Mouse (Mus musculus): ENCODE results near the gene Map4. TPM values are rescaled to one million over a fixed set of nuclear protein-coding genes. Genes with fewer than 3 reads are reported as not detected.
"Not testable (repeated sequence)": the region's sequence is repeated elsewhere in the genome, so short reads cannot be mapped to it uniquely, and the experiment has no call there.

Gene Map4
- polyA plus RNA-seq, 1 experiment from 2014 or later = 62.0 TPM

DNA sequence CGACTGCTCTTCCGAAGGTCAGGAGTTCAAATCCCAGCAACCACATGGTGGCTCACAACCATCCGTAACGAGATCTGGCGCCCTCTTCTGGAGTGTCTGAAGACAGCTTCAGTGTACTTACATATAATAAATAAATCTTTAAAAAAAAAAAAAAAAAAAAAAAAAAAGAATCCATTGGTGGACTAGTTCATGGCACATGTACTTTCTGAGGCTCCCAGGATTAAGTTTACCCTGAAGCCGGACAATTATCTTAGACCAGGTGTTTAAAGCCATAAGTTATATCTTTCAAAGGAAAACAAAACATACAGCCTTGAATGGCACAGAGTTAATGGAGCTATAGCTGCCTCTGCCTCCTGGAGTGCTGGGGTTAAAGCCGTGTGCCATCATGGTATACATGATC lies 145.2 kb downstream of the Map4 start:
- H3K4me1 ChIP-seq; ATAC-seq (replicated peaks; ENCODE audit: low FRiP score); H3K9me3 ChIP-seq (replicated peaks); H3K4me2 ChIP-seq; H3K9ac ChIP-seq; H3K4me3 ChIP-seq (replicated peaks); H3K27me3 ChIP-seq; H3K27ac ChIP-seq: not testable (repeated sequence)
- peaks cover 85% of the 10 kb centered on the region for H3K36me3 ChIP-seq
- WGBS = 82% methylated on average over 4 of the region's 7 CpGs

DNA sequence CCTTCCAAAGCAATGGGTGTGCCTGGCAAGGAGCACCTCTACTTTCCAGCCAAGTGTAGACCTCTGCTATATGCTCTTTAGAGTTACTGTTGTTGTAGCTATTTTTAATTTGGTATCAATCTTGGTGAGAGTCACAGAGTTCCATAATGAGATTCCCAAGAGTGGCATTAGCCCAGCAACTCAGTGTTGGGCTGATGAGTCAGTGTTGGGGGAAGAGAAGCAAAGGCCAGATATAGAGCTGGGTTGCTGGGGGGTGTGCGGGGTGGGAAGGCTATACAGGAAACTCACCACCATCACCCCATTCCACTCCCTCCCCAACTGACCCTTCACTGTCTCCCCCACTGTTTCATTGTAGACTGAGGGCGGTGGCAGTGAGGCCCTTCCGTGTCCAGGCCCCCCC lies 149.8 kb downstream of the Map4 start:
- H3K4me1 ChIP-seq = no peaks in the 10 kb centered on the region
- H3K27me3 ChIP-seq = no peaks in the 10 kb centered on the region
- WGBS = 91% methylated on average over 3 of the region's 3 CpGs
- no peaks in the 10 kb centered on the region for H3K9me3 ChIP-seq (replicated peaks)
- H3K4me2 ChIP-seq = no peak overlapping the region
- H3K36me3 ChIP-seq = peaks cover 94% of the 10 kb centered on the region
- no peak overlapping the region for H3K27ac ChIP-seq
- no peak for ATAC-seq (replicated peaks; ENCODE audit: low FRiP score)
- H3K9ac ChIP-seq = no peak overlapping the region
- no peak overlapping the region for H3K4me3 ChIP-seq (replicated peaks)

DNA sequence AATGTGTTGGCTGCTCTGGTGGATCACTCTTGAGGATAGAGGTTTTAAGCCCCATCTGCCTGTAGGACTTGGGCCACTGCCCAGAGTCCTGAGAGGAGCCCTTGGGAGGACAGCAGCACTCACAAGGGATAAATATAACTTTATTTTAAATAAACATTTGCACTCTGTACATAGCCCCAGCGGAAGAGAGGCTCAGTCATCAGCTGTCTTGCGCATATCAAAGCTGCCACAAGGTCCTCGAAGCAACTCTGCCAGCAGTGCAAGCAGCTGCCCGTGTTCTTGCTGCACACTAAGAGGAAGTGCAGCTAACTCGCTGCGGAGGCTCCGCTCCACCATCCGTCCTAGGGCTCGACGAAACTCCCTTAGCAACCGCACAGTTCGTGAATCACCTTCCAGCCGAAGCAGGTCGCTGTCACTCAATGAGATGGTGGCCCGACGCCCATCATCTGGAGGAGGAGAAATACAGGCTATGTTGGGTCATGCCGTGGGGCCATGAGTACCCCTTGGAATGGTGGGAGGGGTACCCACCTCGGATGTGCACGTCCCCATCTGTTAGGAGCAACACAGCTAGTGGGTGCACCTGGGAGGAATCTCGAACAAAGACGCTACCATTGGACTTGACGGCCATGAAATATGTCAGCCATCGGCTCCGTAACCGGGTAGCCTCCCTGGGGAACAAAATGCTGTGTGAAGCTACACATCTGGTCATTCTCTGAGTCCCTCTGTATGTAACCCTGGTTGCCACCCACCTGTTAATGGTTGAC lies 153.1 kb downstream of the Map4 start:
- 80% methylated on average over 25 of the region's 25 CpGs for WGBS
- H3K9me3 ChIP-seq (replicated peaks) = no peaks in the 10 kb centered on the region
- H3K4me1 ChIP-seq = no peaks in the 10 kb centered on the region
- no peak overlapping the region for H3K9ac ChIP-seq
- no peak overlapping the region for H3K4me2 ChIP-seq
- no peak overlapping the region for H3K27ac ChIP-seq
- no peaks in the 10 kb centered on the region for H3K27me3 ChIP-seq
- H3K4me3 ChIP-seq (replicated peaks) = no peak overlapping the region
- ATAC-seq (replicated peaks; ENCODE audit: low FRiP score) = 0 out of 2 replicates have a peak, but pooled peaks have one; percentile 35
- peaks cover 99% of the 10 kb centered on the region for H3K36me3 ChIP-seq

DNA sequence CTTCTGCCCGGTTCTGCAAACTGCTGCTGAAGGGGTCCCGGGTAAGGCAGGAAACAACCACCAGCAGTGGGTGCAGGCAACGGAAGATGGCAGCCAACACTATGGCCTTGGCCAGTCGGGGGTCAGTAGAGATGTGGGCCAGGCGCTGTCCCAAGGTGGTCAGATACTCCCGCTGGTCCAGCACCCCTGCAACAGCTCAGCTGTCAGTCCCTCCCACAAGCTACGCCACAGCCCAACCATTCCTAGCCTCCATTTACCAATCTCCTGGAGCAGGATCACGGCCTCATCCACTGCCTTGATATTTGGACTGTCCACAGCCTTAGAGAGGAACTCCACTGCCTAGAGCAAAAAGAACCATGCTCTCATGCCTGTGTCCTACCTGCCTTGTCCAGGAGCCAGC lies 154.4 kb downstream of the Map4 start:
- Histone ChIP-seq H3K27me3 (no peaks in the 10 kb centered on the region), H3K36me3 (peaks cover 99% of the 10 kb centered on the region), H3K9ac (no peak overlapping the region), H3K9me3 (replicated peaks) (no peaks in the 10 kb centered on the region), H3K27ac (no peak overlapping the region), H3K4me2 (no peak overlapping the region), H3K4me1 (no peaks in the 10 kb centered on the region), H3K4me3 (replicated peaks) (no peak overlapping the region)
- 88% methylated on average over 8 of the region's 8 CpGs for WGBS
- no peak for ATAC-seq (replicated peaks; ENCODE audit: low FRiP score)

DNA sequence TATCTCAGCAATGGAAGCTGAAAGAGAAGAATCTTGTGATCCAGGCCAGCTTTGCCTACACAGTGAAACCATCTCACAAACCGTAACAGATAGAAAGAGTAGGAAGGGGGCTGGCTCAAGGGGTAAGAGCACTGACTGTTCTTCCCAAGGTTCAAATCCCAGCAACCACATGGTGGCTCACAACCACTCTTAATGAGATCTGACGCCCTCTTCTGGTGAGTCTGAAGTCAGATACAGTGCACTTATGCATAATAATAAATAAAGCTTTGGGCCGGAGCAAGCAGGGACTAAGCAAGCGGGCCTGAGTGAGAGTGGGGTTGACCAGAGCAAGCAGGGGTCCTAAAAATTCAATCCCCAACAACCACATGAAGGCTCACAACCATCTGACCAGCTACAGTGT lies 162.0 kb downstream of the Map4 start:
- Histone ChIP-seq H3K27ac (no peak overlapping the region), H3K36me3 (peaks cover 97% of the 10 kb centered on the region), H3K9ac (no peak overlapping the region), H3K4me1 (no peaks in the 10 kb centered on the region), H3K4me3 (replicated peaks) (no peak overlapping the region), H3K4me2 (no peak overlapping the region), H3K9me3 (replicated peaks) (no peaks in the 10 kb centered on the region), H3K27me3 (no peaks in the 10 kb centered on the region)
- ATAC-seq (replicated peaks; ENCODE audit: low FRiP score) = no peak
- WGBS = 86% methylated on average over 4 of the region's 4 CpGs

DNA sequence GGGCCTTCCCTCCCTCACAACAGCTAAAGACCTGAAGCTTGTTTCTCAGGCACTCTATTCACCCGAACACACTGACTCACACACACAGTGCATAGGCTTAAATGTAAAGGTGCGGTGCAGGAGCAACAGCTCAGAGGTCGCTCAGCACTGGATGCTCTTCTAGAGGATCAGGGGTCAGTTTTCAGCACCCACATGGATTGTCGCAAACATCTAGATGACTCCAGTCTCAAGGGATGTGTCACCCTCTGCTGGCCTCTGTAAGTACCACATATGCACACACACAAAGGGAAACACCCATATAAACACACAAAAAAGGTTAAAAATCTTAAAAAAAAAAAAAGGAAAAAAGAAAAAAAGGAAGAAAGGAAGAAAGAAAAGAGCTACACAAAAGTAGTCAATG lies 163.5 kb downstream of the Map4 start:
- H3K4me1 ChIP-seq = no peaks in the 10 kb centered on the region
- H3K4me3 ChIP-seq (replicated peaks) = no peak overlapping the region
- no peaks in the 10 kb centered on the region for H3K27me3 ChIP-seq
- ATAC-seq (replicated peaks; ENCODE audit: low FRiP score) = no peak
- no peak overlapping the region for H3K27ac ChIP-seq
- no peaks in the 10 kb centered on the region for H3K9me3 ChIP-seq (replicated peaks)
- no peak overlapping the region for H3K9ac ChIP-seq
- WGBS = 96% methylated on average over 4 of the region's 4 CpGs
- H3K36me3 ChIP-seq = peaks cover 97% of the 10 kb centered on the region
- H3K4me2 ChIP-seq = no peak overlapping the region

DNA sequence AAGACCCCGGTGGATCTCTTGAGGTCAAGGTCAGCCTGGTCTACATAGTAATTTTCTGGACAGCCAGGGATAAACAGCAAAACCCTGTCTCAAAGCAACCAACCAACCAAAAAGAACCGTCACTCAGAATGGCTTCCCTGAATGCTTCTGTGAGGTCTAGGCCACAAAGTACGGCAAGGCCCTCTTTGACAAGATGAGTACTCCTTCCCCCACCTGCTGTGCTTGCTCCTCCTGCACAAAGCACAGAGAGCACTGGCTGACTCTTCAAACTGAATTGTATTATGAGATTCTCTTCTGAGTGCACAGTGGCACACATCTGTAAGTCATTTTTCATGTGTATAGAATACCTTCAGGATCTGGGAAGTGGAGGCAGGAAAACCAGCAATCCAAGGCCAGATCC lies 166.5 kb downstream of the Map4 start:
- Histone ChIP-seq H3K4me1 (peaks cover 7% of the 10 kb centered on the region), H3K4me3 (replicated peaks) (no peak overlapping the region), H3K27me3 (no peaks in the 10 kb centered on the region), H3K36me3 (peaks cover 82% of the 10 kb centered on the region), H3K27ac (no peak overlapping the region), H3K9ac (no peak overlapping the region), H3K4me2 (no peak overlapping the region), H3K9me3 (replicated peaks) (no peaks in the 10 kb centered on the region)
- 95% methylated on average over 3 of the region's 3 CpGs for WGBS
- ATAC-seq (replicated peaks; ENCODE audit: low FRiP score) = no peak

DNA sequence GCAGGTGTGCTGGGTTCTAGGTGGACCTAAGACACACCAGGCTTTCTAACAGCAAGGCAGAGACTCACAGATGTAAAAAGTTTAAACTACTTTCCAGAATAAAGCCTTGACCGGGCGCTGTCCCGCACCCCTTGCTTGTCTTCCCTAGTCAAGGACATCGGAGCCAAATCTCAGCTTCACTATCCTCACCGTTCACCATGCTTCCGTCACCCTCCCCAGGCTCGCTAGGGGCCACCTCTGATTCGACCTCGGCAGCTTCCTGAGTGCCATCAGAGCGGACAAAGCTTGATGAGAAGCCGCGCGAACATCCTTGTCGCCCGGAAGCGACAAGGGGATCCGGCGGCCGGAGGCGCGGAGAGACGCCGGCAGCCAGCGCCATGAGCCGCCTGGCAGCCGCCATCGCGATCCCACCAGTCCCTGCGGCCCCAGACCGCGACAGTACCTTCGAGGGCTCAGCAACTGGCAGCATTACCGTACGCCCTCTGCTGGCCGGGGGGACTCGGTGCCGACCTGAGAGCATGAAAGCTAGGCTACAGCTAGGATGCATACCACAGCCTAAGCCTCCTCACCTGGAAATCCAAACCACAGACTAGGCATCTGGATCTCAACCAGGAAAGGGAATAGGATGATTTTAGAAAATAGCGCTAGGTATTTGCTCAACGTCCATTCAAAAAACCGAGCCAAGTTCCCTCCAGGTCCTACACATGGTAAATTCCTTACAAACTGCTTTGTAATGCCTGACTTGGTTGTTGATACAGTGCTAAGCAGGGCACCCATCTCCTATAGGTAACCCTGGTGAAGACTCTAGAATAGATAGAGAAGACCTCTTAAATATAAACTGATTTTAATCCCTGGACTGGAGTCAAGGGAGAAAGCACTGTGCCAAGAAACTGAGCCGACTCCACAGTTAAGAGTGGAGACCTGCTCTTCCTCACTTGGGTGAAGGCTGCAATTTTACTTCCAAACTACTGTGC lies 169.7 kb downstream of the Map4 start:
- peaks cover 7% of the 10 kb centered on the region for H3K4me1 ChIP-seq
- H3K27me3 ChIP-seq = no peaks in the 10 kb centered on the region
- peak overlapping the region; percentile 78 for H3K27ac ChIP-seq
- H3K9ac ChIP-seq = peak overlapping the region; percentile 81
- peaks cover 84% of the 10 kb centered on the region for H3K36me3 ChIP-seq
- peak overlapping the region; percentile 97 for H3K4me3 ChIP-seq (replicated peaks)
- WGBS = 3% methylated on average over 41 of the region's 41 CpGs
- H3K4me2 ChIP-seq = peak overlapping the region; percentile 77
- peak; percentile 96 for ATAC-seq (replicated peaks; ENCODE audit: low FRiP score)
- H3K9me3 ChIP-seq (replicated peaks) = no peaks in the 10 kb centered on the region

DNA sequence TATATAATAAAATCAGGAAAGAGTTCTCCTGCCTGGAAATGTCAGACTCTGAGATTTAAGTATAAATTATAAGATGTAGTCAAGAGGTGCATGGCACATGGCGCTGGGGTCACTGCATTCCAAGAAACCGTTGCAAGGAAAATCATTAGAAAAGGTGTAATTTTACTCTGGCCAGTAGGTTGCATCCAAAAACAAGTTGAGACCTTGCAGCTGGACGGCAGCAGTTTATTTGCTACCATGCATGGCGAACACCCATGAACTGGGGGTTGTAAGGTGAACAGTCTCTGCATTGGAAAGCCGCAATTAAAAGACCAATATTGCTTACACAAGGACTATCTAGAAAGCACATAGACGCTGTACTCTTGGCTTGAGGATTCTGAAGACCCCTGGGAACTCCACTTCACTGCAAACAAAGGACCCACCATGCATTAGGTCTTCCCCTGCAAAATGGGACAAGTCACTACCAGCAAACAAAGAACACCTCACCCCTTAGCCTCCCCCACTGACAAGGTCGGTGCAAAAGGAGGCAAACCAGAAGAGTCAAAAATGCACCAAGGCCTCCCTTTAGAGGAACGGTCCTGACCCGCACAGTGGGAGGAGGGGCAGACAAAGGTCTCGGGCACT lies 185.2 kb downstream of the Map4 start:
- peak overlapping the region; percentile 70 for H3K9ac ChIP-seq
- H3K4me1 ChIP-seq = peaks cover 24% of the 10 kb centered on the region
- H3K27ac ChIP-seq = peak overlapping the region; percentile 98
- H3K36me3 ChIP-seq = peaks cover 36% of the 10 kb centered on the region
- no peaks in the 10 kb centered on the region for H3K27me3 ChIP-seq
- peak overlapping the region; percentile 80 for H3K4me3 ChIP-seq (replicated peaks)
- no peaks in the 10 kb centered on the region for H3K9me3 ChIP-seq (replicated peaks)
- peak overlapping the region; percentile 74 for H3K4me2 ChIP-seq
- 3% methylated on average over 10 of the region's 10 CpGs for WGBS
- peak; percentile 9; the same call in 1 of the 2 replicates for ATAC-seq (replicated peaks; ENCODE audit: low FRiP score)

DNA sequence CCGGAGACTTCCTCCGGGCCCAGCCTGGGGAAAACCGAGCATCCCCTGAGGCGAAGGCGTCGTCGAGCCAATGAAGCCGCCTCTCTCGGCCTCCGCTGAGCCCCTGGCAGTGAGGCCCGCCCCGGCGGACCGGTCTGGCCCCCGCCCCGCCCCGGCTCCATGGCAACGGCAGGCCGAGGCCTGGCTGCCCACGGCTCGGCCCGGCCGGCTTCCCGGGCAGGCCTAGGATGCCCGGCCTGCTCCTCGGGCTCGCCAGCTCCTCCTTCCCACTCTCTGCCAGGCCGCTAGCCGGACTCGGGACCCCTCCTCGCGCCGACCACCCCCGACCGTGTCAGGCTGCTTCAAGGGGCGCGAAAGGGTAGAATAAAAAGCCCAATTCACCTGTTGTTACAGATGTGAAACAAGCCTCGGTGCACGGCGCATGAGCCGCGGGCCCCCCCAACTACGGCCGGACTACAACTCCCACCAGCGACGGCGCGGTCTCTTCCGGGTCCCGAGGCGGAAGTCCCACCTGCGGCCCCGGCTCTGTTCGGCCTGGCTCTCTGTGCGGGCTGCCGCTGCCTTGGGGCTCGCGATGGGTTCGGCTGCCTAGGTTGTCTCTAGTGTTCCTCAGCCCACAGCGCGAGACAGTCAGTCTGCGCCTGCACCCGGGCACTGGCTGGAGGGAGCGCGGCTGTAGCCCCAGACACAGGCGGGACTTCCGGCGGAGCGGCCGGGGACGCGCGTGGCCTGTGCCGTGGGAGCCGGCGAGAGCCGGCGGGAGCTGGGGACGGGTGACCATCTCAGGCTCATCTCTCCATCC lies 185.9 kb downstream of the Map4 start, which contains the start of gene Smarcc1:
Smarcc1 (plus strand) TSS at position 732 of the 802 bp plus-strand sequence.
- peak within 1 kb of the TSS; percentile 70 for H3K9ac ChIP-seq
- peak; percentile 96 for ATAC-seq (replicated peaks; ENCODE audit: low FRiP score)
- peak within 1 kb of the TSS; percentile 80 for H3K4me3 ChIP-seq (replicated peaks)
- no peaks in the 10 kb centered on the region for H3K27me3 ChIP-seq
- peaks cover 25% of the 10 kb centered on the region for H3K4me1 ChIP-seq
- H3K9me3 ChIP-seq (replicated peaks) = no peaks in the 10 kb centered on the region
- H3K36me3 ChIP-seq = peaks cover 29% of the 10 kb centered on the region
- peak within 1 kb of the TSS; percentile 74 for H3K4me2 ChIP-seq
- H3K27ac ChIP-seq = peak within 1 kb of the TSS; percentile 98
- WGBS = 1% methylated on average over 79 of the region's 79 CpGs

DNA sequence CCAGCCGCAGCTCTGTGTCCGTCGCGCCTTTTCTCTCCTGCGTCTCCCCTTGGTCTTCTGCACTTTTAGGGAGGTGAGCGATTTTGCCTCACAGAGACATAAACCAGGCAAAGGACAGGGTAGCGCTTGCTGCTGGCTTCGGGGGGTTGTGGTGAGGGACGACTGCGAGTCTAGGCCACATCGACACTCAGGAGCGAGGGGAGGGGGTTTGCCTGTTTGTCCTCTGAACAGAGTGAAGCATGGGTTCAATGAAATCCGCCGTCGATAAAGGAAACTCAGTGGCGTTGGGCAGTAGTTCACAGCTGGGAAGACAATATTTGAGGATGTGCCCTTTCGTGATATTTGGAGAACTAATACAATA lies 186.5 kb downstream of the Map4 start, which contains the start of gene Dhx30:
Dhx30 (minus strand) TSS at position 52 of the 361 bp plus-strand sequence.
- H3K27me3 ChIP-seq = no peaks in the 10 kb centered on the region
- H3K4me3 ChIP-seq (replicated peaks) = peak within 1 kb of the TSS; percentile 80
- peaks cover 25% of the 10 kb centered on the region for H3K4me1 ChIP-seq
- WGBS = under 1% methylated on average over 17 of the region's 17 CpGs
- peak within 1 kb of the TSS; percentile 70 for H3K9ac ChIP-seq
- peaks cover 24% of the 10 kb centered on the region for H3K36me3 ChIP-seq
- no peaks in the 10 kb centered on the region for H3K9me3 ChIP-seq (replicated peaks)
- peak within 1 kb of the TSS; percentile 98 for H3K27ac ChIP-seq
- H3K4me2 ChIP-seq = peak within 1 kb of the TSS; percentile 74
- peak; percentile 10; the same call in 1 of the 2 replicates for ATAC-seq (replicated peaks; ENCODE audit: low FRiP score)

All from kidney, embryonic 15.5 days (tissue).